Mouse (Mus musculus) C3H10T1/2 (cell line): ENCODE data around the gene Hs3st4. TPM values are rescaled to one million over a fixed set of nuclear protein-coding genes. Genes with fewer than 3 reads are reported as not detected.

Experiments
- polyA plus RNA-seq, 2 experiments: library from polyadenylated mRNA; unstranded; fragments of >200 nt; fragmentation: generic; extraction: Trizol; gene quantifications; one replicate each; pipeline ENCODE4 v1.2.1; 2012; ENCODE audit warnings: missing spikeins in 2 of 2

Hs3st4 gene
- not detected for polyA plus RNA-seq

GRCm38 (mm10) chr7:123982461-123983038 lies at the start of gene Hs3st4:
TSS of gene Hs3st4 (plus strand) at chr7:123982869.

